Mouse (Mus musculus) megakaryocyte, embryonic 14.5 days (primary cell): ENCODE measurements around the gene Rec8. TPM values are rescaled to one million over a fixed set of nuclear protein-coding genes. Genes with fewer than 3 reads are reported as not detected.
A peak's percentile ranks its signal among the peaks of the same experiment; 100 is the strongest.

ENCODE experiments used
- H3K27me3 ChIP-seq: replicated peaks from 2 replicates; pipeline ENCODE3; 2012; ENCODE audit warnings: inconsistent platforms
- H3K36me3 ChIP-seq: replicated peaks from 2 replicates; pipeline ENCODE3; 2012; ENCODE audit warnings: low read length, inconsistent platforms, mixed read lengths
- H3K4me1 ChIP-seq: 2 replicates; pipeline ENCODE4 v1.6.1; 2012; ENCODE audit warnings: inconsistent platforms
- H3K4me3 ChIP-seq: replicated peaks from 2 replicates; pipeline ENCODE3; 2012; ENCODE audit warnings: moderate library complexity, mild to moderate bottlenecking, inconsistent platforms
- H3K9me3 ChIP-seq: 2 replicates; pipeline ENCODE4 v1.6.1; 2012; ENCODE audit warnings: inconsistent platforms
- FLI1 ChIP-seq: IDR thresholded peaks from 2 replicates; pipeline ENCODE4 v1.6.1; 2012; ENCODE audit warnings: low read length, inconsistent platforms, mixed read lengths
- GATA1 ChIP-seq: IDR thresholded peaks from 3 replicates; pipeline ENCODE4 v1.6.1; 2012; ENCODE audit warnings: mixed read lengths, low read length, inconsistent platforms, borderline replicate concordance
- polyA plus RNA-seq: library from polyadenylated mRNA; stranded (reverse); fragments of >175 nt; gene quantifications from 2 replicates; pipeline ENCODE4 v1.2.3, GENCODE M21; 2012; ENCODE audit warnings: low replicate concordance; ENCODE audit not compliant: insufficient read depth

Rec8 gene
- polyA plus RNA-seq, 1 experiment: 1.4 TPM

DNA sequence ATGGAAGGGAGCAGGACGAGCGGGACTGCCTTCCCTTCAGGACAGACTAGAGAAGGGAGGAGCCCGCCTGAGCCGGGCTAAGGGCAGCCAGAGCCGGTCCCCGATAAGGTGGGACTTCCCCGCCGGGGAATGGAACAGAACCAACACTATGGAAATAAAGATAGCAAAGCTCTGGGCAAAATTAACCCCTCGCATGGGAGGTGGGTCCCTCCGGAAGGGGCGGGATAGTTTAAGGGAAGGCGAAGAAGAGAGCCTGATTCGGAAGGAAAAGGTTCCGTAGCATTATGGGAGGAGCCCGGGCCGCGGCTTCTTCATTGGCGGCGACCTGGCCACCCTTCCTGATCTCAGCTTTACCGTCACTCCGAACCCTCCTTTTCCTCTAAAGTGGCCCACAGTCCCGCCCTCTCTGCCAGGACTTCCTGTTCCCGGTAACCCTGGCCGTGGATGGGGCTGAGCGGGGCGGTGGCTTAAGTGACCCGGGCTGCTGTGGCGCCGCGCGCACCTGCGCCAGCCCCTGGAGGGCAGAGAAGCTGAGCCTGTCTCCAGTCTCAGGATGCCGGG is 26.4 kb upstream of the Rec8 start, which contains the start of gene Rnf31:
Rnf31 (plus strand) TSS at position 378 of the 561 bp plus-strand sequence.
- no peaks in the 10 kb centered on the region for H3K27me3 ChIP-seq
- peaks cover 56% of the 10 kb centered on the region for H3K36me3 ChIP-seq
- H3K4me1 ChIP-seq: peaks cover 68% of the 10 kb centered on the region

DNA sequence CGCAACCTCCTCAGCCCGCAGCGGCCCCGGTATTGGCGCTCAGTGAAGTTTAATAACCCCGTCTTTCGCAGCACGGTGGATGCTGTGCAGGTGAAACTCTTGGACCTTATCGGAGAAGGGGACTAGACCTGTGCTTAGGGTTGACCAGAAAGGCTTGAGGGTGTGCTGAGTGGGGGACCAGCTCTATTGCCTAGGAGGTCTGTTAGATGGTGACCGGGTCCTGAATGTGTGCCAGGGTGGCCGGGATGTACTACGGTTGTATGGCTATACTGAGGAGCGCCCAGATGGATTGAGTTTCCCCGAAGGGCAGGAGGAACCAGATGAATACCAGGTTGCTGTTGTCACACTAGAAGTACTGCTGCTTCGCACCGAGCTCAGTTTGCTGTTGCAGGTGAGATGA is 25.6 kb upstream of the Rec8 start:
- Histone ChIP-seq H3K9me3 (no peaks in the 10 kb centered on the region), H3K4me1 (peaks cover 71% of the 10 kb centered on the region), H3K36me3 (peaks cover 61% of the 10 kb centered on the region), H3K4me3 (peak overlapping the region; percentile 96), H3K27me3 (no peaks in the 10 kb centered on the region)
- TF ChIP-seq GATA1 (no peak), FLI1 (no peak)

More for the DNA sequence above, 26.4 kb upstream of the Rec8 start, which contains the start of gene Rnf31:
- TF ChIP-seq GATA1: no peak
- TF ChIP-seq FLI1: no peak
- Histone ChIP-seq H3K9me3 (no peaks in the 10 kb centered on the region), H3K4me3 (peak within 1 kb of the TSS; percentile 96)

DNA sequence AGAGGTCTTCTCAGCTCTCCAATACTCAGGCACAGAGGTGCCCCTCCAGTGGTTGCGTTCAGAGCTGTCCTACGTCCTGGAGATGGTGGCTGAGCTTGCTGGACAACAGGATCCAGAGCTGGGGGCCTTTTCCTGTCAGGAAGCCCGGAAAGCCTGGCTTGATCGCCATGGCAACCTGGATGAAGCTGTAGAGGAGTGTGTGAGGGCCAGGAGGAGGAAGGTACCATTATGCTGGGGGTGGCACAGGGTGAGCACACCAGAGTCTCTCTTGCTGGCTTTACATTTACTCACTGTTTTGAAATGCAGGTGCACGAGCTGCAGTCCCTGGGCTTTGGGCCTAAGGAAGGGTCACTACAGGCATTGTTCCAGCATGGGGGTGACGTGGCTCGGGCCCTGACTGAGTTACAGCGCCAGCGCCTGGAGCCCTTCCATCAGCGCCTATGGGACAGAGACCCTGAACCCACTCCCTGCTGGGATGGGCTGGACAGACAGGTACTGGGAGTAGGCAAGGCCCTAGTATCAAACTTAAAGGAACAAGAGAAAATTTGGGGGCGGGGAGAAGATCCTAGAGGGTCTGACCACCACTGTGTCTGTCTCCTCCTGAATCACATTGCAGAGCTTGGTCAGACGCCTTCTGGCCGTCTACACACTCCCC is 21.7 kb upstream of the Rec8 start:
- no peak for TF ChIP-seq GATA1
- TF ChIP-seq FLI1: no peak
- Histone ChIP-seq H3K36me3 (peaks cover 78% of the 10 kb centered on the region), H3K4me3 (no peak overlapping the region), H3K9me3 (no peaks in the 10 kb centered on the region), H3K27me3 (no peaks in the 10 kb centered on the region), H3K4me1 (peaks cover 58% of the 10 kb centered on the region)

DNA sequence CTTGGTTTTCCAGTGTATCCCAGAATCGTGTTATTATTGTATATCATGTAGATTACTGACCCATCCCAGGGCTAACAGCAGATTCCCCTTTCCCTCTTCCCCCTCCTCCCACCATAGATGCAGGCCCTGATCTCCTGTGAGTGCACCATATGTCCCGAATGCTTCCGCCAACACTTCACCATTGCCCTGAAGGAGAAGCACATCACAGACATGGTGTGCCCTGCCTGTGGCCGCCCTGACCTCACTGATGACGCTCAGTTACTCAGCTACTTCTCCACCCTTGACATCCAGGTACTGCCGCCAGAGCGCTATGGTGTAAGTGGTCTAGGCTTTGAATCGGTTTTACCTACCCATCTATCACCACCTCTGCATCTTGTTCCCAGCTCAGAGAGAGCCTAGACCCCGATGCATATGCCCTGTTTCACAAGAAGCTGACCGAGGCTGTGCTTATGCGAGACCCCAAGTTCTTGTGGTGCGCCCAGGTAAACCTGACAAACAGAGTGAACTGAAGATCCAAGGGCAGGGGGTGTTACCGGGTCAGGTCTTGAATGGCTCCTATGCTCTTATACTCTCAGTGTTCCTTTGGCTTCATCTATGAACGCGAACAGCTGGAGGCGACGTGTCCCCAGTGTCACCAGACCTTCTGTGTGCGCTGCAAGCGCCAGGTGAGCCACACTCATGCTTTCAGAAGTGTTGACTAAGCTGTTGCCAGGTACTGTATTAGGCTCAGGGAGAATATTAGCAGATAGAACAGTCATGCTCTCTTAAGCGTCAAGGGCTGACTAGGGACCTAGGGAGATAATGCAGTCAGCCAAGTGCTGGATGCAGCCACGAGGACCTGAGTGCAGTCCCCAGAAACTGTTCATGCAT is 19.1 kb upstream of the Rec8 start:
- TF ChIP-seq GATA1 (no peak), FLI1 (no peak)
- Histone ChIP-seq H3K36me3 (peaks cover 98% of the 10 kb centered on the region), H3K27me3 (no peaks in the 10 kb centered on the region), H3K4me3 (peak overlapping the region; percentile 26), H3K9me3 (no peaks in the 10 kb centered on the region), H3K4me1 (peaks cover 56% of the 10 kb centered on the region)

DNA sequence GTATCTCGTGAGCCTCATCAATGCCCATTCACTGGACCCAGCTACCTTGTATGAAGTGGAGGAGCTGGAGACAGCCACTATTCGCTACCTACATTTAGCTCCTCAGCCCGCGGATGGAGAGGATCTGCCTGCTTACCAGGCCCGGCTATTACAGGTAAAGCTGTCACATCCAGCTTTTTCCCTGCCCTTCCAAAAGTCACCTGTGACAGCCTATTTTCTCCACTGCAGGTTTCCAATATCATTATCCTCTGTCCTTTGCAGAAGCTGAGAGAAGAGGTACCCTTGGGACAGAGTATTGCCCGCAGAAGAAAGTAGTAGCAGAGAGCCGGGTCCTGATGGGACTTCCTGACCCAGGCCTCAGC is 14.6 kb upstream of the Rec8 start, which contains the start of gene Irf9:
Irf9 (plus strand) TSS at position 301 of the 362 bp plus-strand sequence.
- Histone ChIP-seq H3K4me1 (peaks cover 63% of the 10 kb centered on the region), H3K9me3 (no peaks in the 10 kb centered on the region), H3K27me3 (no peaks in the 10 kb centered on the region), H3K4me3 (peak within 1 kb of the TSS; percentile 95), H3K36me3 (peaks cover 88% of the 10 kb centered on the region)
- no peak for TF ChIP-seq FLI1
- no peak for TF ChIP-seq GATA1

DNA sequence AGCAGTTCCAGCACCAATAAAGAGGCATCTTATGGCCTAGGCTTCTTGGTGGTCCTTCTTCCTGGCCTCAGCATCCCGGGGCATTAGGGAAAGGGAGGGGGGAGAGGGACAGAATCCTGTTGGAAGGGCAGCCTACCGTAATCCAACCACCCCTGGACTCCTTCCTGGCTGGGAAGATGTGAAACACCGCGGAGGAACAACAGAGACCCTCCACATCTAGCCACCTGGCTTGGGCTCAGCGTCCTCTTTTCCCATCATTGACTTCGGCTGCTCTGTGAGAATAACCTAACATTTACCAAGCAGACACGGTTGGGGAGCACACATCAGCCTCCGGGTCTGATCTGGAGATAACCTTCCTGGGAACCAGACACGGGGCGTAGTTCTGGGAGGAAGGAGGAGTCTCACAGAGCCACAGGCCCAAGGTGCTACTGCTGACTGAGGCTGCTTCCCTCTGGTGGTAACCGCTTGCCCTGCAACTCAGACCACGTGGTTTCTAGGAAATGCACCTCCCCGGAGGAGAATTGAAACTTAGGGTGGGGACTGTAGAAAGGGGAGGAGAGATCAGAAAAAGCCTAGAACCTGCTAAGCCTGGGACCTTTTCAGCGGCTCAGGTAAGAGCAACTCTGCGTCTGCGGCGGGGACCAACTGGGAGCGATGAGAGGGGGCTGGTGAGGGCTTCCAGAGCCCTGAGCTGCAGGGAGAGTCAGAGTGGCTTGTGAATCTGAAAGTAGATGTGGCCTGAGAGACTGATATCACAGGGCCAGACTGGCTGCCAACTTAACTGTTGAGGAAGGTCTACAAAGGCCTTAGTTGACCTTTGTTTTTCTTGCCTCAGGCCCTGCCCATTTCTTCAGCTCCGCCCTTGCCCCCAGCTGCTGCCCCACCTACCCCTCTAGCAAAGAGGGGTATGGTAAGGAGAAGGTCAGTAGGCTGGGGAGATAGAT is 13.9 kb upstream of the Rec8 start:
- peaks cover 88% of the 10 kb centered on the region for H3K36me3 ChIP-seq
- H3K4me3 ChIP-seq: peak overlapping the region; percentile 95
- H3K27me3 ChIP-seq: no peaks in the 10 kb centered on the region
- no peaks in the 10 kb centered on the region for H3K9me3 ChIP-seq
- H3K4me1 ChIP-seq: peaks cover 62% of the 10 kb centered on the region
- no peak for TF ChIP-seq FLI1
- 0 out of 3 replicates have a peak, but pooled peaks have one; percentile 52 for TF ChIP-seq GATA1

DNA sequence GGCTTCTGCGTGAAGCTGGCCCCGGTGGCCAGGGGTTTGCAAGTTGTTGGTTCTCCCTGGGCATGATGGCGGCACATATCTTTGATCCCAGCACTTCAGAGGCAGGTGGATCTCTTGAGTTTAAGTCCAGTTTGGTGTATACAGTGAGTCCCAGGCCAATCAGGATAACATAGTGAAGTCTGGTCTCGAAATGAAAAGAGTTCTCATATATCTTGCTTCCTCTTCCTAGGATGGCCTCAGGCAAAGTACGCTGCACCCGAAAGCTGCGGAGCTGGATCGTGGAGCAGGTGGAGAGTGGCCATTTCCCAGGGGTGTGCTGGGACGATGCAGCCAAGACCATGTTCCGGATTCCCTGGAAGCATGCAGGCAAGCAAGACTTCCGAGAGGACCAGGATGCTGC is 13.0 kb upstream of the Rec8 start:
- Histone ChIP-seq H3K36me3 (peaks cover 88% of the 10 kb centered on the region), H3K4me3 (peak overlapping the region; percentile 95), H3K4me1 (peaks cover 62% of the 10 kb centered on the region), H3K27me3 (no peaks in the 10 kb centered on the region), H3K9me3 (no peaks in the 10 kb centered on the region)
- TF ChIP-seq GATA1: no peak
- TF ChIP-seq FLI1: no peak

DNA sequence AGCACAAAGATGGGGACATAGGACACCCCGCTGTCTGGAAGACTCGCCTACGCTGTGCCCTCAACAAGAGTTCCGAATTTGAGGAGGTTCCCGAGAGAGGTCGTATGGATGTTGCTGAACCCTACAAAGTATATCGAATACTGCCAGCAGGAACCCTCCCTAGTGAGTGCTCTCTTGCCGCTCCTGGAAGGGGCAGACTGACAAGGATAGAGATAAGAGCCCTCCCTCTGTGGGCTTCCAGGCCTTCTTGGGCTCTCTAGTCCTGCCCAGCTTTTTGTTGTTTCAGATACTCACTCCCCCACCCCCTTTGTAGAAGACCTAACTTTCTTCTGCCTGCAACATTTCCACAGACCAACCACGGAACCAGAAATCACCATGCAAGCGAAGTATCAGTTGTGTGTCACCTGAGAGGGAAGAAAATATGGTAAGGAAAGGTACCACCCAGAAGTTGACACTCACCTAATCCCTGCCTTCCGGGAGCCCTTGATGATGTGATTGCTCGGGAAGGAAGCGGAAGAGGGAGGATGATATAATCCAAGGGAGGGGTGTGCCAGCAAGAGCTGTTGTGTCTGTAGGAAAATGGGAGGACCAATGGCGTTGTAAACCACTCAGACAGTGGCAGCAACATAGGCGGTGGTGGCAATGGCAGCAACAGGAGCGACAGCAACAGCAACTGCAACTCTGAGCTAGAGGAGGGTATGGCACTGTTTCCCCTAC is 11.9 kb upstream of the Rec8 start:
- H3K4me1 ChIP-seq: peaks cover 61% of the 10 kb centered on the region
- H3K4me3 ChIP-seq: peak overlapping the region; percentile 31

More for the DNA sequence above, 11.9 kb upstream of the Rec8 start:
- no peaks in the 10 kb centered on the region for H3K9me3 ChIP-seq
- peaks cover 87% of the 10 kb centered on the region for H3K36me3 ChIP-seq
- H3K27me3 ChIP-seq: no peaks in the 10 kb centered on the region
- TF ChIP-seq FLI1 (no peak), GATA1 (no peak)
